Mouse (Mus musculus) embryonic fibroblast, embryonic 13.5 days (primary cell): ENCODE measurements around the gene Wdr93.

Experiments used
- CTCF ChIP-seq: IDR thresholded peaks from 2 replicates; pipeline ENCODE4 v1.5.1; 2011; ENCODE audit warnings: mild to moderate bottlenecking, control low read depth, low read length, moderate library complexity, borderline replicate concordance; ENCODE audit not compliant: insufficient read depth
- POLR2A ChIP-seq: IDR thresholded peaks from 2 replicates; pipeline ENCODE4 v1.6.1; 2011; ENCODE audit warnings: low read depth, mild to moderate bottlenecking, control low read depth, low read length, moderate library complexity

- TF ChIP-seq POLR2A (no peak), CTCF (no peak)
Measured at GRCm38 (mm10) chr7:79835196-79835595, 92.2 kb downstream of the Wdr93 start.
